Mouse (Mus musculus) gastrocnemius, postnatal 36 days (tissue): ENCODE results near the gene Nwd1. TPM values are rescaled to one million over a fixed set of nuclear protein-coding genes. Genes with fewer than 3 reads are reported as not detected.
"Not testable (repeated sequence)": the region's sequence is repeated elsewhere in the genome, so short reads cannot be mapped to it uniquely, and the experiment has no call there.

Experiments used
- DNase-seq, 2 experiments: peaks; one replicate each; pipeline ENCODE4 v3.0.0; 2022
- intact Hi-C: fragments of 180-260 bp; cut with DNase I; formaldehyde crosslinking; loops from one replicate; pipeline ENCODE4 v1.15.1; 2025
- total RNA-seq, 2 experiments: library from RNA; stranded (reverse); gene quantifications; 2 replicates each; pipeline ENCODE4 v1.2.3; 2021

Nwd1 gene
- total RNA-seq, 2 experiments from 2014 or later: 0.41 to 0.54 TPM

GRCm38 (mm10) chr8:72683572-72684099 lies 37.1 kb downstream of the Nwd1 start:
- intact Hi-C loops, DNase-seq: not testable (repeated sequence)

GRCm38 (mm10) chr8:72698349-72698926 lies 51.9 kb downstream of the Nwd1 start:
- intact Hi-C loops: no loop called here
- no peak for DNase-seq

- no peak for DNase-seq
These were observed 66.1 kb downstream of the Nwd1 start for GRCm38 (mm10) chr8:72712569-72712968.

GRCm38 (mm10) chr8:72716594-72716993 lies 70.1 kb downstream of the Nwd1 start:
- DNase-seq: no peak
- intact Hi-C loops: no loop called here

More at GRCm38 (mm10) chr8:72712569-72712968, 66.1 kb downstream of the Nwd1 start:
- intact Hi-C loops: no loop called here

DNA sequence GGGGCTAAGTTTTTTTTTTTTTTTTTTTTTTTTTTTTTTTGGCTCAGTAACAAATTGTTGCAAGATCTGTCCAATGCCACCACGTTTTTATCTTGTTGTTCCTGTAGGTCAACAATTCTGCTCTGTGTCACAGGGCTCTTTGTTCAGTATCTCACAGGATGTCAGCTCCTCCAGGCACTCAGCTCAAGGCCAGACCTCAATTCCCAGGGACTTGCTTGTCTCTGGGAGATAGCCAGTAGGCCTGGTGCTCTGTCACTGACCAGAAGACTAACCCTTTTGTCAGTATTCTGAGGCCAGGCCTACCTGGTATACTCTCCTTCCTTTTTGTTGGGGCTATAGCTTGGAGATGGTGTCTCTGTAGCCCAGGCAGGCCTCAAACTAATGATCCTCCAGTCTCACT lies 74.0 kb downstream of the Nwd1 start:
- intact Hi-C loops: loop anchor here (10.0 kb wide), 1 partner anchor 236 kb away; no protein-coding TSS in a partner anchor
- no peak for DNase-seq

GRCm38 (mm10) chr8:72722769-72723650 lies 76.5 kb downstream of the Nwd1 start, which contains the start of gene Sin3b:
TSS of gene Sin3b (plus strand) at chr8:72723285.
- peak; percentile 94 to 95 for DNase-seq
- intact Hi-C loops: loop anchor here (10.0 kb wide), 1 partner anchor 238 kb away; no protein-coding TSS in a partner anchor

- intact Hi-C loops: loop anchor here (10.0 kb wide), 1 partner anchor 239 kb away; no protein-coding TSS in a partner anchor
- DNase-seq: no peak
These were observed 77.1 kb downstream of the Nwd1 start for GRCm38 (mm10) chr8:72723651-72724001.

DNA sequence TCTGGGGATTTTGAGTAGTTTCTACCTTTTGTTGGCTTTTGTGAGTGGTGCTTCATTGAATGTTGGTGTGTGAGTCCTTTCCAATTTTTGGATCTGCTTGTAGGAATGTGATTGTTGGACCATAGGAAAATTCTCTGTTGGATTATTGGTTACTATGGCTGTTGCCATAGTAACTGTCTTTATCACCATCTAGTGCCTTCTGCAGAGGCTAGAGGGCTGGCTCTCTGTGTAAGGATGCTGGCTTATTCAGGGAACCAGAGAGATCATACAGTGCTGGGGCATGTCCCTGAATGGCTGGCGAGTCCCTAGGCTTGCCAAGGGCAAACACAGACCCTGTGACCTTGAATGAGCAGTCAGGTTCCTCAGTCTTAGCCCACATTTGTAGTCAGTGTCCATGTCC lies 82.1 kb downstream of the Nwd1 start:
- intact Hi-C loops: loop anchor here (10.0 kb wide), 1 partner anchor 244 kb away; no protein-coding TSS in a partner anchor

GRCm38 (mm10) chr8:72735001-72735400 lies 88.5 kb downstream of the Nwd1 start:
- no peak for DNase-seq
- intact Hi-C loops: no loop called here

More for the DNA sequence above, 82.1 kb downstream of the Nwd1 start:
- no peak for DNase-seq

DNA sequence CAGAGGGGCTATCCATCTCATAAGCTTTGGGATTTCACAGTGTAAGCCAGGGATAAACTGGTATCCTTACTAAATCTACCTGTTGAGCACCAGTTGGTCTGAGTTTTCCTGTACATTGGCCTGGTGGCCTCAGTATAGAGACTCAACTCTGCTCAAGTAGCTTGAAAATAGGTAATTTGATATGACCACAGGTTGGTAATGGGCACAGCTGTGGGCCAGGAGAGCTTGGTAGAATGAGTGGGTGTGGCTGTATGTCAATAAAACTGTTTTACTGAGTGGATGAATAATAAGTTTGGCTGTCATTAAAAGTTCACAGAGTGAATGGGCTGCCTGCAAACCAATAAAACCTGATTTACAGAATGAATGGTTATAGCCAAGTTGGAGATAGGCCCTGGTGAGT lies 90.4 kb downstream of the Nwd1 start:
- intact Hi-C loops: no loop called here

GRCm38 (mm10) chr8:72746061-72746460 lies 99.5 kb downstream of the Nwd1 start:
- intact Hi-C loops: loop anchor here (1.0 kb wide), 1 partner anchor 66 kb away; no protein-coding TSS in a partner anchor
- no peak for DNase-seq

More for the DNA sequence above, 90.4 kb downstream of the Nwd1 start:
- DNase-seq: no peak

GRCm38 (mm10) chr8:72749846-72750245 lies 103.3 kb downstream of the Nwd1 start:
- intact Hi-C loops: no loop called here
- DNase-seq: no peak

DNA sequence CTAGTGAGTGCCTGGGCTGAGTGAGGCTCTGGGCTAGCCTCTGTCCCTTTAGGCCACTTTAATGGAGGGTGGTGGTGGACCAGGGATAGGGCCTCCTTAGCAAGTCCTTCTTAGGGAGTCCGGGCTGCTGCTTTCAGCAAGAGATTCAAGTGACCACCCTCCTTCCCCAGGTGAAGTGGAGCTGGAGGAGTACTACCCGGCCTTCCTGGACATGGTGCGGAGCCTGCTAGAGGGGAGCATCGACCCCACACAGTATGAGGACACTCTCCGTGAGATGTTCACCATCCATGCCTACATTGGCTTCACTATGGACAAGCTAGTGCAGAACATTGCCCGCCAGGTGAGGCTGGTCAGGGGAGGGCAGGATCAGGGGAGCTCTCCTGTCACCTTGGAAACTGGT lies 103.8 kb downstream of the Nwd1 start:
- peak in 1 of 2 experiments; percentile 6 for DNase-seq
- intact Hi-C loops: no loop called here

DNA sequence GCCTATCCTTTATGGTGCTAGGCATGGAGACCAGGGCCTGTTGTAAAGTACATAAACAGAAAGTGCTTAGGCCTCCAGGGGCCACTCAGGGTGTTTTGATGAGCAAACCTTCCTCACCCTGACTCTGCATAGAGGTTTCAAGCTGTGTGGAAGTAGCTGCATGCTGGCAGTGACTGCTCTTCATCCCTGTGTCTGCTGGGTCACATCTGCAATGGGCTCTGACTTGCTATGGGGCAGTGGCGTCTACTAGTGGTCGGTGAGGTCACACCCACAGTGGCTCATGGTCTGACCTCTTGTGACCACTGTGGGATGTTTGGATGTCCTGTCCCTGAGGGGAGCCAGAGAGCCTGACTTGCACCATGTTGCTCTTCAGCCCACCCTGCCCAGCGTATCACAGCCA lies 104.6 kb downstream of the Nwd1 start:
- intact Hi-C loops: no loop called here
- peak in 1 of 2 experiments; percentile 6 for DNase-seq

DNA sequence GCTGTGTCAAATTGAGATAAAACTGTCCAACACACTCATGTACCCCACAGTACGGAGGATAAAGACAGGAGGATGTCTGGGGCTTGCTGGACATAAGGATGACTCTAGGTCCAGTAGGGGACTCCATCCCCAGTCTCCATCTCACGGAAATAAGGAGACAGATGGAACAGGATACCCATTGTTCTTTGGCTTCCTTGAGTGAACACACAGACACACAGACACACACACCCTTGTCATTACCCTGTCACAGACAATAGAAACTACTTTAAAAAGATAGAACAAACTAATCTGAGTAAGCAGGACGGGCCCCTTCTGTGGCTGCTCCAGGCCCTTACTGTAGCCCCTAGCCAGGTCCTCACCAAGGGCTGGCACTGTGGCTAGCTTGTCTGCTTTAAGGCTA lies 105.8 kb downstream of the Nwd1 start:
- intact Hi-C loops: no loop called here
- DNase-seq: peak in 1 of 2 experiments; percentile 6

DNA sequence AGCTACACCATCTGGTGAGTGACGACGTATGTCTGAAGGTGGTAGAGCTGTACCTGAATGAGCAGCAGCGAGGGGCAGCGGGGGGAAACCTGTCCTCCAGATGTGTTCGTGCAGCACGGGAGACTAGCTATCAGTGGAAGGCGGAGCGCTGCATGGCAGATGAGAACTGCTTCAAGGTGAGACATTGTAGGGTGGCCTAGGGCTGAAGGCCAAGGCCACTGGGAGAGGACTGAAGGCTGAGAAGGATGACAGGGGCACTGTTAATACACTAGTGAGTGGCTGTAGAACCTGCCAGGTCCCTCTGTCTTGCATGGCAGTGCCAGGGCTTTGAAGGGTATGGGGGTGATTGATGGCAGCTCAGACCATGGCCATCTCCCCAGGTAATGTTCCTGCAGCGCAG lies 106.7 kb downstream of the Nwd1 start:
- intact Hi-C loops: no loop called here
- DNase-seq: no peak

DNA sequence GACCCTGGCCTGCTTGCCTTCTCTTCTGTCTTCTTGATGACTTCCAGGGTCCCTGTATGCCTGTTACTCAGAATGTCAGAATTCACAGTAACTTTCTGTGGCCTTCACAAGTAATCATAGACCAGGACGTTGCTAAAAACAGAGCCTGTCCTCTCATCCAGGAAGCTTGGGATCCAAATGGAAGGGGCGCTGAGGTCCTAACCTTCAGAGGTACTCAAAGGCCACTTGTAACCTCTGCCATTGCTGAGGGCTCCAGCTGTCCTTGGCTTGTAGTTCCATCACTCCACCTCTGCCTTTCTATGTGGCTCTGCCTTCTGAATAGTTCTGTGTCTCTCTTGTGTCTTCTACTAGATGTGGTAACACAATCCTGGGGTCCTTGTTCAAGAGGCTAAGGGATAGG lies 107.3 kb downstream of the Nwd1 start:
- intact Hi-C loops: no loop called here
- DNase-seq: no peak

DNA sequence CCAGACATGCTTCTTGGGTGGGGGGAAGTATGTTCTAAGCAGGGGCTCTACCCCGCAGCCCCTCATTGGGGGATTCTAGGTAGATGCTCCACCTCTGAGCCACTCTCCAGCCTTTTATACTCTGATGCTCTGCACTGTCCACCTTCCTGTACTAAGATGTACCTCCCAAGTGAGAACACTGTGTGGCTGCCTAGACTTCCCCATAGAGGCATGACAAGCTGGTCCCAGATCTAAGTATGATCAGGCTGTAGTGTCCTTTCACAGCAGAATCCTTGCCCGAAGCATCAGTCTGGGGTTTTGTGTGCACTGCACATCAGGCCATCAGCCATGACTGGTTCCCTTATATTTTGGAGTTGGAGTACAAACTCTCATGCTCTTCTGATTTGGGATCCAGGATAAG lies 109.5 kb downstream of the Nwd1 start:
- intact Hi-C loops: no loop called here
- DNase-seq: no peak

DNA sequence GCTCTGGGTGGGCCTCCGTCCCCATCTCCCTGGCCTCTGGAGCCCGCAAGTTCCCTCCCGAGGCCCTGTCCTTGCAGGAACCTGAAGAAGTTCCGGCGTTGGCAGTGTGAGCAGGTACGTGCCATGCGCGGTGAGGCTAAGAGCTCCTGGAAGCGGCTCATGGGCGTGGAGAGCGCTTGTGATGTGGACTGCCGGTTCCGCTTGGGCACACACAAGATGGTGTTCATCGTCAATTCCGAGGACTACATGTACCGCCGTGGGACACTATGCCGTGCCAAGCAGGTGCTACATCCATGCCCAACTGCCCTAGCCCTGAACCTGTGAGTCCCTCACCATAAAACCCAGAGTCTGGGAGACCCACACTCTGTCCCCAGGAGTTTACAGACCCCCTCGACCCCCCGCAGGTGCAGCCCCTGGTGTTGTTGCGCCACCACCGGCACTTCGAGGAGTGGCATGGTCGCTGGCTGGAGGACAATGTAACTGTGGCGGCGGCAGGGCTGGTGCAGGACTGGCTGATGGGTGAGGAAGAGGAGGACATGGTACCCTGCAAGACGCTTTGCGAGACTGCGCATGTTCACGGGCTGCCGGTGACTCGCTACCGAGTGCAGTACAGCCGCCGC lies 110.4 kb downstream of the Nwd1 start:
- no peak for DNase-seq
- intact Hi-C loops: no loop called here

GRCm38 (mm10) chr8:72757426-72758195 lies 111.1 kb downstream of the Nwd1 start:
- intact Hi-C loops: no loop called here
- no peak for DNase-seq
